Mouse (Mus musculus): ENCODE data around the gene Gm21822. TPM values are rescaled to one million over a fixed set of nuclear protein-coding genes. Genes with fewer than 3 reads are reported as not detected.

Gene Gm21822
- polyA plus RNA-seq (2014; fragmentation: Illumina TruSeq; extraction: RNeasy Lipid Tissue Mini Kit (QIAGEN cat#74804); ENCODE audit: low read depth, low replicate concordance), result not detected

DNA sequence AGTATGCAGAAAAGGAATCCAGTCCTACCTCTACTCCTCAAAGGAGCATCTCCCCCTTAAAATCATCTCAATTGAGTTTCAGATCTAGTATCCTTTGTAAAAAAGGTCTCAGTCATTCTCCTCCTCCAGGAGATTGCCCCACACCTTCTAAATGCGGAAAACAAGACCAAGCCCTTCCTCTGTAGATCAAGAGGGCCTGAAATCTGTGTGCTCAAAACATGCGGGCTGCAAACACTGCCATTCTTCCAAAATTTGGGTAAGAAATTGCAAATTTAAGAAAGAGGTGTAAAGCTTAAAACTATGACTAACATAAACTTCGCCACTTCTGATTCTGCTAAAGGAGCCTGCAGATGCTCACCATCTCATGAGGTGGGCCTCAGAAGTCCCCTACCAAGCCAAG is at the start of gene Gm21822:
TSS of gene Gm21822 (plus strand) at position 301 of the 400 bp plus-strand sequence.

Data from adipose tissue, adult 10 weeks (tissue).